Mouse (Mus musculus) limb, embryonic 12.5 days (tissue): ENCODE measurements around the gene Cep83. TPM values are rescaled to one million over a fixed set of nuclear protein-coding genes. Genes with fewer than 3 reads are reported as not detected.

Source experiments
- ATAC-seq: fragments of 200-750 bp; cut with Nextera tagmentation; 2 replicates; pipeline ENCODE4 v1.8.0; 2017; ENCODE audit warnings: low read depth, moderate TSS enrichment; ENCODE audit not compliant: insufficient number of reproducible peaks, insufficient read depth, low FRiP score, low TSS enrichment
- H3K27ac ChIP-seq: fragments of 300-500 bp; sonication (generic); 2 replicates; pipeline ENCODE4 v1.5.1; 2016; ENCODE audit warnings: mild to moderate bottlenecking, moderate library complexity
- H3K27me3 ChIP-seq: fragments of 300-500 bp; sonication (generic); 2 replicates; pipeline ENCODE4 v1.6.1; 2016; ENCODE audit warnings: mild to moderate bottlenecking, moderate library complexity
- H3K36me3 ChIP-seq: fragments of 300-500 bp; sonication (generic); 2 replicates; pipeline ENCODE4 v1.6.1; 2016; ENCODE audit warnings: mild to moderate bottlenecking, moderate library complexity
- H3K4me1 ChIP-seq: fragments of 300-500 bp; sonication (generic); replicated peaks from 2 replicates; pipeline ENCODE4 v1.6.1; 2016
- H3K4me2 ChIP-seq: fragments of 300-500 bp; sonication (generic); 2 replicates; pipeline ENCODE4 v1.6.1; 2016; ENCODE audit warnings: mild to moderate bottlenecking, moderate library complexity
- H3K4me3 ChIP-seq: fragments of 300-500 bp; sonication (generic); replicated peaks from 2 replicates; pipeline ENCODE4 v1.5.1; 2016; ENCODE audit warnings: mild to moderate bottlenecking
- H3K9ac ChIP-seq: fragments of 300-500 bp; sonication (generic); replicated peaks from 2 replicates; pipeline ENCODE4 v1.6.1; 2016; ENCODE audit warnings: mild to moderate bottlenecking, moderate library complexity
- H3K9me3 ChIP-seq: fragments of 300-500 bp; sonication (generic); 2 replicates; pipeline ENCODE4 v1.6.1; 2016; ENCODE audit warnings: mild to moderate bottlenecking, moderate library complexity
- WGBS: fragments of 180-500 bp; shearing (Covaris S2); methylation state at CpG from one replicate; pipeline ENCODE4 v1.1.7; 2016; 5-methylcytosine and 5-hydroxymethylcytosine counted together
- polyA plus RNA-seq: library from polyadenylated mRNA; unstranded; fragments of >200 nt; fragmentation: Nextera tagmentation; extraction: Ambion mirVana; gene quantifications from 2 replicates; pipeline ENCODE4 v1.2.1, GENCODE M21; 2016

Gene Cep83
- polyA plus RNA-seq, 1 experiment from 2014 or later = 23.8 TPM

GRCm38 (mm10) chr10:94777576-94777975 is 89.1 kb downstream of the Cep83 start:
- WGBS = 95% methylated on average over 3 of the region's 3 CpGs
- no peak overlapping the region for H3K4me2 ChIP-seq
- no peaks in the 10 kb centered on the region for H3K9me3 ChIP-seq
- H3K4me3 ChIP-seq = no peak overlapping the region
- H3K4me1 ChIP-seq = no peaks in the 10 kb centered on the region
- H3K9ac ChIP-seq = no peak overlapping the region
- no peak overlapping the region for H3K27ac ChIP-seq
- peaks cover 9% of the 10 kb centered on the region; the same call in 1 of the 2 replicates for H3K36me3 ChIP-seq
- H3K27me3 ChIP-seq = no peaks in the 10 kb centered on the region
- ATAC-seq = no peak

DNA sequence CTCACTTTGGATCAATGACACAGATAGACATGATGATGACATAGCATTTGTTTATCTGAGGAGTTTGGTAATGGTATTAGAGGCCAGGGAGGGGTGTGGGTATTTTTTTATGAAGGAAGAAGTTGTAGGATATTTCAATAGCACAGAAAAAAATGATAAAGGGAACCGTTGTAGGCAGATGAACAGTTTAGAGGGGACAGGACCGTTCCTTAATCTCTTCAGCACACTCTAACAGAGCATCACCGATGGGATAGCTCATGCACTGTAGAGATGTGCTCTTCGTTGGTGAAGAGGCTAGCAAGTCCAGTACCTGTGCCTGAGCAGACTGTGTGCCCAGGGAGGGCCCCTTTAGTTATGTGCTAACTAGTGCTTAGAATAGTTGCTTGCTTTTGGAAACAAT is 90.9 kb downstream of the Cep83 start:
- Histone ChIP-seq H3K4me2 (no peak overlapping the region), H3K27me3 (no peaks in the 10 kb centered on the region), H3K4me3 (no peak overlapping the region), H3K4me1 (no peaks in the 10 kb centered on the region), H3K9me3 (no peaks in the 10 kb centered on the region), H3K36me3 (peaks cover 9% of the 10 kb centered on the region; the same call in 1 of the 2 replicates), H3K27ac (no peak overlapping the region), H3K9ac (no peak overlapping the region)
- 93% methylated on average over 4 of the region's 4 CpGs for WGBS
- no peak for ATAC-seq

- Histone ChIP-seq H3K9ac (no peak overlapping the region), H3K4me3 (no peak overlapping the region), H3K4me1 (no peaks in the 10 kb centered on the region), H3K36me3 (peaks cover 14% of the 10 kb centered on the region; the same call in 1 of the 2 replicates), H3K27me3 (no peaks in the 10 kb centered on the region), H3K9me3 (no peaks in the 10 kb centered on the region), H3K27ac (no peak overlapping the region), H3K4me2 (no peak overlapping the region)
- no peak for ATAC-seq
- 85% methylated on average over 3 of the region's 3 CpGs for WGBS
Observed at GRCm38 (mm10) chr10:94780618-94781262, 92.3 kb downstream of the Cep83 start.

DNA sequence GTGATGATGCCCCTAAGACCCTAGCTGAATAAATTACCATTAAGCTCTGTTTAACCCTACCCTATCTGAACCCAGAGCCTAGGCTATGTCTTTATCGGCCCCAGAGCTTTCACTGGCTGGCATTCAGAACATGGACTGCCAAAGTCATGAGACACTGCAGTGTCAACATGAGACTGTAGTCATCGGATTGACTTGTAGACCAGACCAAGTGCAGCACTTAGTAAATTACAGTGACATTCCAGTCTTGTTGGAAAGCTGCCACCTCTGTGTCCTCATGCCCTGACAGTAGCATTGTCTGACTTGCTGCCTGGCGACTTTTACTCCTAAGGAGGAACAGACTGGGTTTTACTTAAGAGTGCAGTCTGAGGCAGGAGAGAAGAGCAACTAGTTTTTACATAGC is 100.8 kb downstream of the Cep83 start:
- WGBS = 83% methylated on average over 3 of the region's 3 CpGs
- H3K4me3 ChIP-seq = no peak overlapping the region
- no peaks in the 10 kb centered on the region for H3K27me3 ChIP-seq
- no peak for ATAC-seq
- H3K9ac ChIP-seq = no peak overlapping the region
- H3K27ac ChIP-seq = no peak overlapping the region
- no peaks in the 10 kb centered on the region for H3K9me3 ChIP-seq
- H3K4me2 ChIP-seq = no peak overlapping the region
- no peaks in the 10 kb centered on the region for H3K4me1 ChIP-seq
- H3K36me3 ChIP-seq = peaks cover 18% of the 10 kb centered on the region

GRCm38 (mm10) chr10:94793914-94794313 is 105.5 kb downstream of the Cep83 start:
- no peak overlapping the region for H3K4me3 ChIP-seq
- no peak for ATAC-seq
- H3K27ac ChIP-seq = no peak overlapping the region
- no peak overlapping the region for H3K4me2 ChIP-seq
- no peaks in the 10 kb centered on the region for H3K4me1 ChIP-seq
- H3K36me3 ChIP-seq = peaks cover 12% of the 10 kb centered on the region
- H3K9ac ChIP-seq = no peak overlapping the region
- 87% methylated on average over 3 of the region's 3 CpGs for WGBS
- H3K9me3 ChIP-seq = no peaks in the 10 kb centered on the region
- H3K27me3 ChIP-seq = no peaks in the 10 kb centered on the region

DNA sequence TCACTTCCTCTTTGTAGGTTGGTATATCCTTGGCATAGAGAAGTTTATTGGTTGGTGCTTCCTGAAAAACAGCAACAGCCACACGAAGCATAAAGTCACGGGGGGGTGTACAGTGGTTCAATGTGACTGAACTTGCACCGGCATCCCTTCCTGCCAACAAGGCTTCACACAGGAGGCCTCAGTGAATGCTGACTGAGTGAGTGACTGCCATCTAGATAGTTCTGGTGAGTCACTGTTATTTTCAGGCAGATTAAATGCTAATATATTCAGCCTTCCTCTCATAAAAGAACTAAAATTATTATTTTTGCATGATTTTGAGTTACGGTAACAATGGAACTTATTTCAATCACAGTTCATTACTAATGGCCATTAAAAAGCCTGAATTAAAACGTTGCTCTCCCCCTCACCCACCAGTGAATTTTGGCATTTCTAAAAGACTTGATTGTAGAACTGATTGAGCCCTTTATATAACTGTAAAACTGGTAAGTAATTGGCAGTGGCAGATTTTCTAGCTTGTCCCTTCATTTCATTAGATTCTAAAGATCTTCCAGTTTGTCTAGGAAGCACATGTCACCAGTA is 106.3 kb downstream of the Cep83 start:
- no peaks in the 10 kb centered on the region for H3K4me1 ChIP-seq
- H3K4me3 ChIP-seq = no peak overlapping the region
- no peak overlapping the region for H3K4me2 ChIP-seq
- no peaks in the 10 kb centered on the region for H3K27me3 ChIP-seq
- H3K9ac ChIP-seq = no peak overlapping the region
- peaks cover 7% of the 10 kb centered on the region; the same call in 1 of the 2 replicates for H3K36me3 ChIP-seq
- no peak for ATAC-seq
- H3K9me3 ChIP-seq = no peaks in the 10 kb centered on the region
- no peak overlapping the region for H3K27ac ChIP-seq
- WGBS = 90% methylated on average over 5 of the region's 5 CpGs

DNA sequence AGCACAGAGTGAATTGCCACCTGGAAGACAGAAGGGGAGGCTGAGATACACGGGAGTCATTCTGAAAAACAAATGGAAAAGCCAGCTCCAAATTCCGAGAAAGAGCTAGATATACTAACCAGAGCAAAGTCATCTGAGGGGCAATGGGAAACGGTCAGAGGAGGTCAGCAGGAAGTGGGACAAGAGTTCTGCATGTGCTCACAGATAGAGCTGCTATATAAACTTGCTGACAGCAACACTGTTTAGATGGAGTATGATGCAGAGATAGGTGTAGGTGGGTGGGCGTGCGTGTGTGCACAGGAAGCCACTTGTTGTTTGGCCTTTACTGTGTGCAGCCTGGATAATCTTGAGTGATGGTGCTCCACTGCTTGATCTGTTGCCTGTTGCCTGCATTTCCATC is 109.7 kb downstream of the Cep83 start:
- no peaks in the 10 kb centered on the region for H3K27me3 ChIP-seq
- no peaks in the 10 kb centered on the region for H3K9me3 ChIP-seq
- WGBS = 74% methylated on average over 5 of the region's 5 CpGs
- H3K36me3 ChIP-seq = peaks cover 3% of the 10 kb centered on the region; the same call in 1 of the 2 replicates
- no peak overlapping the region for H3K4me3 ChIP-seq
- no peak overlapping the region for H3K27ac ChIP-seq
- no peak overlapping the region for H3K4me2 ChIP-seq
- no peak for ATAC-seq
- H3K9ac ChIP-seq = no peak overlapping the region
- H3K4me1 ChIP-seq = no peaks in the 10 kb centered on the region

DNA sequence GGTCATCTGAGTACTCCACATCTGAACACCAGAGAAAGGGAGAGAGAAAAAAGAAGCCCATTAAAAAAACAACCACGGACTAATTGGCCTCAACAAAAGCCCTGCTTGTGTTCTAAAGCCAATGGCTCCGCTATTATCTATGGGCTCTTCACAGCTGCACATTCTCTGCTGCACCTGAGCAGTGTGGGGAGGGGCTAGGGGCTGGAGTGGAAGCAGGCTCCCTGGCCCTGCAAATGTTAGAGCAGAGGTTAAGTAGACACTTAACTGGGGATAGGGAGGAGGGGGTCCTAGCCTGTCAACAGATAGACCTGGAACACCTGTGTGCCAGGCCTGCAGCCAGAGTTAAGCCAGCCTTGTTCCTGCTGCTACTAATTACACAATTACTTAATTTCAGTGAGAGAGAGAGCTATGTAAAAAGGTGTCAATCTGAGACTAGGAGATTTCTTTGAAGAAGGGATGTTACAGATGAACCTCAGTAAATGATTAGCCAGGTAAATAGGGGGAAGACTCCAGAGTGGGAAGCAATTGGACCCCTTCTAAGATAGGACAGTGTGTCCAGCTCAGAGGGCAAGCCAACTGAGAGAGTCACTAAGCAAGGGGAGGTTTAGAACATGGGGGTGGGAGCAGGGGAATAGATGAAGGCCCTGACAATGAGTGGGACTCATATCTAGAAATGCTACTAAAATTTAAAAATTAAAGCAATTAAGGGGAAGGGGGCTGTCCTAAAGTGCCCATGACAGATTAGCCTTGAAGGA is 111.2 kb downstream of the Cep83 start:
- Histone ChIP-seq H3K4me1 (no peaks in the 10 kb centered on the region), H3K9me3 (no peaks in the 10 kb centered on the region), H3K9ac (no peak overlapping the region), H3K36me3 (peaks cover 3% of the 10 kb centered on the region; the same call in 1 of the 2 replicates), H3K4me2 (no peak overlapping the region), H3K4me3 (no peak overlapping the region), H3K27ac (no peak overlapping the region), H3K27me3 (no peaks in the 10 kb centered on the region)
- ATAC-seq = no peak
- WGBS = 47% methylated on average over 2 of the region's 2 CpGs

DNA sequence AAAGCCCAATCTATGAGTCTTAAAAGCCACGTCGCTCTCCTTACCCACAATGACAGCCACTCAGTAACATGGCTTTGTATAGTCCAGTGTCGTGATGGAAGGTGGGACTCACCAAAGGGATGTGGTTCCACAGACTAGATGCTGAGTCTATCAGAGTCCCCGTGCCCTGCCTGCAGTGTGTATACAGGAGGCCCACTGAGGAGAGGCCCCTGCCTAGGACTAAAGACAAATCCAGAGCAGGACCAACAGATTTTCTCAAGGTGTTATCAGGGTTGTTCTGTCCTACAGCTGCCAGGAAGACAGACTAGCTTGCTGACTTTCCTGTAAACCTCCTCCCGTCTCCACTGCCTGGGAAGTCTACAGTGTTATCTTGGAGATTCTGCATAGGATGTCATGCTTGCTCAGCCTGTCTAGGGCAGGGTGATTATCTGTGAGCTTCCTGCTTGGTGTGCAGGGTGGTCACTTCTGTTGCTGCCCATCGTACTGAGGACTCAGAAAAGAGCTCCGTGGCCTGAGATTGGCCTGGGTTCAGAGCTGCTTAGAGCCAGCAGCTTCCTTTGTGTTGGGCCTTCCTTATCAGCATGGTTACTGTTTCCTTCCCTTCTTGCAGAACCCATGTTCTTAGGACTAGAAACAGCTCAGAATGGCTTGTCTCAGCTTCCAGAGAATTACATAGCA is 112.4 kb downstream of the Cep83 start:
- Histone ChIP-seq H3K9me3 (no peaks in the 10 kb centered on the region), H3K27ac (no peak overlapping the region), H3K4me1 (no peaks in the 10 kb centered on the region), H3K27me3 (no peaks in the 10 kb centered on the region), H3K4me3 (no peak overlapping the region), H3K36me3 (no peaks in the 10 kb centered on the region), H3K4me2 (no peak overlapping the region), H3K9ac (no peak overlapping the region)
- ATAC-seq = no peak
- 88% methylated on average over 7 of the region's 7 CpGs for WGBS

DNA sequence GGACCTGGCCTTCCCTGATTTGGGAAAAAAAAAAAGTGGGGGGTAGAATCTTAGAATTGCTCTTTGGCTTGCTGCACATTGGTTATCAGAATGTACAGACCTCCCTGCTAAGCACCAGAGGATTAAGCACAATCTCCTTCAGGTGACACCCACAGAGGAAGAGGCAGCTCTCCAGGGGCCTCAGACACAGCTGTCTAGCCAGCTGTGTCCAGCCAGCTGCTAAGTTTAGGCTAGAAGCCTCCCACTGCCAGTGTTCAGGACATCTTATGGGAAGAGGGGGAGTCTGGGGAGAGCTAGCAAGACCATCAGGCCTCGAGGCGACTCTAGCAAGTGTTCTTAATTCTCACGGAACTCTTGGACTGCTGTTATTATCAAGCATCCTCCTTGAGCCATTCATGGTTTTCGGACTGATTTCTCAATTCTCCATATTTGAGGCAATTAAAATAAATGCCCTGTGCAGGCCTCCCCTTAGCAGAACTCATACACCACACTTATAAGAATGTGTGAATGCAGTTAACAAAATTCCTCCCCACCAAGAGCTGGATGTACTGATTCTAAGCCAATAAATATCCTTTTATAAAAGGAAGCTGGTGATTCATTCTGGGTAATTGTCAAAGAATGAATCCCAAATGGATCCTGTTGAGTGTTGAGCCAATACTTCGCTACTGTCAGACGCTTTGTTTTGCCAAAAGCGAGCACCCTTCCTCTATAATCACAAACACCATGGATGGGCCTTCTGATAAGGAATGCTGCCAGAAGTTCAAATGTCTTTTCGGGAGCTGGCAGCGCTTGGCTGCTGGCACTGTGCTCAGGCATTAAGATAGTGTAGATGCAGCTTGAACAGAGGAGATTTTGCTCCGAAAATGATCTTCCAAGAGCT is 115.8 kb downstream of the Cep83 start:
- Histone ChIP-seq H3K36me3 (no peaks in the 10 kb centered on the region), H3K27ac (no peak overlapping the region), H3K9me3 (no peaks in the 10 kb centered on the region), H3K9ac (no peak overlapping the region), H3K4me1 (no peaks in the 10 kb centered on the region; the same call in 1 of the 2 replicates), H3K4me3 (no peak overlapping the region), H3K4me2 (no peak overlapping the region), H3K27me3 (no peaks in the 10 kb centered on the region)
- 82% methylated on average over 10 of the region's 10 CpGs for WGBS
- ATAC-seq = no peak
